Mouse (Mus musculus) thymus, adult 2 months (tissue): Measurements from ENCODE around the gene Slc6a8.

ENCODE experiments used
- CTCF ChIP-seq: fragments of 200-500 bp; IDR thresholded peaks from 2 replicates; pipeline ENCODE4 v1.5.1; 2012; ENCODE audit warnings: mild to moderate bottlenecking, control low read depth, low read length, moderate library complexity, borderline replicate concordance; ENCODE audit not compliant: control insufficient read depth, poor library complexity, insufficient read depth; ENCODE audit errors: extremely low read depth
- POLR2A ChIP-seq: fragments of 200-500 bp; IDR thresholded peaks from 2 replicates; pipeline ENCODE4 v1.6.1; 2012; ENCODE audit warnings: mild to moderate bottlenecking, low read length, control low read depth, moderate library complexity; ENCODE audit not compliant: control insufficient read depth, poor library complexity, insufficient read depth; ENCODE audit errors: extremely low read depth

- TF ChIP-seq POLR2A (no peak), CTCF (peak; percentile 76; the same call in 1 of the 2 replicates)
Observed at GRCm38 (mm10) chrX:73654177-73654576, 18.8 kb upstream of the Slc6a8 start.
